Mouse (Mus musculus): Measurements from ENCODE around the gene Kif26b.
A peak's percentile ranks its signal among the peaks of the same experiment; 100 is the strongest.

Kif26b gene

GRCm38 (mm10) chr1:178528431-178529351 lies at the start of gene Kif26b:
Gene Kif26b, plus strand, starts transcription at chr1:178529125.
- peak; percentile 7 for DNase-seq

- DNase-seq, result no peak
Observed at GRCm38 (mm10) chr1:178483854-178484253, 45.1 kb upstream of the Kif26b start.

- DNase-seq, result no peak
Observed at GRCm38 (mm10) chr1:178485138-178485867, 43.6 kb upstream of the Kif26b start.

- no peak for DNase-seq
Observed at GRCm38 (mm10) chr1:178485868-178486220, 43.1 kb upstream of the Kif26b start.

- DNase-seq, result no peak
Observed at GRCm38 (mm10) chr1:178486828-178487227, 42.1 kb upstream of the Kif26b start.

- DNase-seq, result peak; percentile 6
Observed at GRCm38 (mm10) chr1:178489127-178489526, 39.8 kb upstream of the Kif26b start.

GRCm38 (mm10) chr1:178491733-178492132 lies 37.2 kb upstream of the Kif26b start:
- peak; percentile 20 for DNase-seq

- peak; percentile 4 for DNase-seq
Observed at GRCm38 (mm10) chr1:178492493-178492892, 36.4 kb upstream of the Kif26b start.

- DNase-seq, result no peak
Observed at GRCm38 (mm10) chr1:178496186-178496585, 32.7 kb upstream of the Kif26b start.

GRCm38 (mm10) chr1:178496841-178497240 lies 32.1 kb upstream of the Kif26b start:
- DNase-seq, result peak; percentile 55

- no peak for DNase-seq
Observed at GRCm38 (mm10) chr1:178506938-178507337, 22.0 kb upstream of the Kif26b start.

GRCm38 (mm10) chr1:178512323-178513031 lies 16.4 kb upstream of the Kif26b start:
- DNase-seq, result no peak

- no peak for DNase-seq
Observed at GRCm38 (mm10) chr1:178513954-178514353, 15.0 kb upstream of the Kif26b start.

- DNase-seq, result no peak
Observed at GRCm38 (mm10) chr1:178515839-178516238, 13.1 kb upstream of the Kif26b start.

- no peak for DNase-seq
Observed at GRCm38 (mm10) chr1:178522389-178522788, 6.5 kb upstream of the Kif26b start.

GRCm38 (mm10) chr1:178523152-178523551 lies 5.8 kb upstream of the Kif26b start:
- no peak for DNase-seq

GRCm38 (mm10) chr1:178527185-178527546 lies 1.8 kb upstream of the Kif26b start:
- DNase-seq, result peak; percentile 75

GRCm38 (mm10) chr1:178527547-178528361 lies 1.2 kb upstream of the Kif26b start:
- no peak for DNase-seq

GRCm38 (mm10) chr1:178529512-178530300 lies 781 bp downstream of the Kif26b start:
- DNase-seq, result no peak

- DNase-seq, result peak; percentile 76
Observed at GRCm38 (mm10) chr1:178530301-178531078, 1.6 kb downstream of the Kif26b start.

GRCm38 (mm10) chr1:178540247-178540646 lies 11.3 kb downstream of the Kif26b start:
- no peak for DNase-seq
